Mouse (Mus musculus) lung, adult 18-20 months (tissue): ENCODE measurements around the gene Ccdc33.

Experiments
- DNase-seq, 2 experiments: peaks; one replicate each; pipeline ENCODE4 v3.0.0; 2022; ENCODE audit warnings: mixed read lengths in 2 of 2

Ccdc33 gene

DNA sequence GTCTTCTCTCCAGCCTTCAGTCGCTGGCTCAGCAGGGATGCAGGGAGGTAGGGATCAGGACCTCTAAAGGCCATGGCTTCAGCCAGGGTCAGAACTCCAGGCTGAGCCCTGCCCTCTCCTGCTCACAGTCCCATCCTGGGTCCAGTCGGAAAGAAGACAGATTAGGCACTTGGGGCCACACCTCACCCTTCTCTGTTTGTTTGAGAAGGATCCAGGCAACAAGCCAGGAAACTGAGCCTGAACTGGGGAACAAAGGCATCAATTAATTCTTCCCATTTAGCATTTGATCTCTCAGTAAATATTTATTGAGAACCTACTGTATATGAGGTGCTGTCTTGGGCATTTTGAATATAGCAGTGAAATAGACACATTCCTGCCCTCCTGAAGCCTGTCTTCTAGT is at the start of gene Ccdc33:
TSS of gene Ccdc33 (minus strand) at position 153 of the 400 bp plus-strand sequence.
- no peak for DNase-seq

GRCm38 (mm10) chr9:58165779-58166178 is 47.2 kb upstream of the Ccdc33 start:
- DNase-seq = no peak

DNA sequence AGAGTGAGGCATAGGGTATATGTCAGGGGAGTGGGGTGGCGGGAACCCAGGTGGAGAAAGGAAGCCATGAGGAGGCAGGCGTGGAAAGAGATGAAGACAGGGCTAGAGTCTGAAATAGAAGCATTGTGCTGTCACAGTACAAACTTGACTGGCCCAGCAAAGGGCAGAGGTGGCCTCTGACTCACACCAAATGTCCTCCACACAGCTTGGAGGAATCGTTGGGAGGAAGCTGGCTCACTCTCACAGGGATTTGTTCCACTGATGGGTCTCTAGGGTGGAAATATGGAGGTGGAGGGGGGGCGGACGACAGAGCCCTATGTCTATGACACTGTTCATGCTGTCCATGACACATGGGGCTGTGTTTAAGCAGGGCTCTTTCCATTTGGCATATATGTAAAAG is 44.5 kb upstream of the Ccdc33 start:
- no peak for DNase-seq

DNA sequence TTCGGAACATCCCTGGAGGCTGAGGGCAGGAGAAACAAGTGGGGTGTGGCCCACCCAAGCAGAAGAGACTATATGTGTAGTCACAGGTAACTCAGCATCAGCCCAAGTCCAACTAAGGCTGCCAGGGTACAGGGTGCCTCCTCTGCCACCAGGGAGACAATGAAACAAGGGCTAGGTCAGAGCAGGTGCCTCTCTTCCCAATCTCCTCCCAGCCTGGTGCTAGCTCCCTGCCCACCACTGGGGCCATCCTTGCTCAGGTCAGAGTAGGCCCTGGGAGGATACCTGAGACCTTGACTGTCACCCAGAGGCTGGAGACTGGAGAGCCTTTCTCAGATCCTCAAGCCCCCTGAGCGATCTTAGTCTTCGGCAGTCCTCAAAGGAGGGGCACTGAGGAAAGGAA is 43.5 kb upstream of the Ccdc33 start:
- no peak for DNase-seq

GRCm38 (mm10) chr9:58160315-58160714 is 41.7 kb upstream of the Ccdc33 start:
- DNase-seq = no peak

DNA sequence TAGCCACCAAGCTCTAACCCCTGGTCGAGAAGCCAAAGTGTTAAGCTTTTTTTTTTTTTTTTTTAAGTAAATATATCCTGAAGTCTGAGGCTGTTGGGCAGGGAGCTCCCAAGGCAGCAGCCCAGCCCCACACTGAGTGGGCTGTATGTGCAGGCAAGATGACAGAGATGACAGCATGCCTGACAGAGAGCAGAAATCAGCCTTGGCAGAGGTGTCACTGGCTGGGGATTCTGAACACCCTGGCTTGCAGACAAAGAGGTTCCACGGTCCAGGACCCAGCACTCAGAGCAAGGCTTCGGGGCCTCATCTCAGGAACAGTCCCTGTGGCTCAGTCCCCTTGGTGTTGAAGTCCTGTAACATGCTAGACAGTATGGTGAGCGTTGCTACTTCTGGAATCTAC is 41.2 kb upstream of the Ccdc33 start:
- DNase-seq = no peak

- no peak for DNase-seq
Measured at GRCm38 (mm10) chr9:58158541-58159311, 40.1 kb upstream of the Ccdc33 start.

DNA sequence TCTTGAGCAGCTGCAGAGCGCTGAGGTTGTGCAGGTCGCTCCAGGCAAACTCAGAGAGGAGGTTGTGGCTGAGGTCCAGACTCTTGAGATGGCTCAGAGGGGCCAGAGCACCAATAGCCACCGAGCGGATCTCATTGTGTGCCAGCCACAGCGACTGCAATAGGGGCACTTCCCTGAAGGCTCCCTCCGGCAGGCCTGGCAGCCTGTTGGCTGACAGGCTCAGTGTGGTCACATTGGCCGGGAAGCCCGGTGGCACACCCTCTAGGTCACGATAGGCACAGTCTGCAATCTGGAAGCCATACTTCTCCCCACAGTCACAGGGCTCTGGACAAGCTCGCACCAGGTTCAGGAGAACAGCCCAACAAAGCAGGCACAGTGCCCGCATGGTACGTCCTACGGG is 39.2 kb upstream of the Ccdc33 start:
- no peak for DNase-seq

- no peak for DNase-seq
Measured at GRCm38 (mm10) chr9:58156819-58157560, 38.4 kb upstream of the Ccdc33 start.

DNA sequence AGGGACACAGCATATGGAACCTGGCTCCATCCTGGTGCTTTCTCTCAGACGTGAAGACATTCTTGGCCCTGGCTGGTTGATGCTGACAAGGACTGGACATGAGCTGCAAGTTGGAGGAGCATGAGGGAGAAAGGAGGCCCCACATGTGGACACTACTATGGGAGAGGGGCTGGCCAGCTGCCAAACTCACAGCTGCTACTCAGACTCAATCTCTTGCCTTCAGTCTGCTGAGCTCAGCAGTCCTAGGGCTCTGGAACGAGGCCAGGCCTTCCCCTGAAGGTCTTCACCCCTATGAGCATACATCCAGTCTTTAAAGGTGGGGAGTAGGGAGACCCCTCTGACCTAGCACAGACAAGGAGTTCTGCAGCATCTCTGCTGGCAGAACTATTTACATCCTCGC is 36.7 kb upstream of the Ccdc33 start:
- DNase-seq = no peak

- DNase-seq = no peak
Measured at GRCm38 (mm10) chr9:58153095-58153494, 34.5 kb upstream of the Ccdc33 start.

DNA sequence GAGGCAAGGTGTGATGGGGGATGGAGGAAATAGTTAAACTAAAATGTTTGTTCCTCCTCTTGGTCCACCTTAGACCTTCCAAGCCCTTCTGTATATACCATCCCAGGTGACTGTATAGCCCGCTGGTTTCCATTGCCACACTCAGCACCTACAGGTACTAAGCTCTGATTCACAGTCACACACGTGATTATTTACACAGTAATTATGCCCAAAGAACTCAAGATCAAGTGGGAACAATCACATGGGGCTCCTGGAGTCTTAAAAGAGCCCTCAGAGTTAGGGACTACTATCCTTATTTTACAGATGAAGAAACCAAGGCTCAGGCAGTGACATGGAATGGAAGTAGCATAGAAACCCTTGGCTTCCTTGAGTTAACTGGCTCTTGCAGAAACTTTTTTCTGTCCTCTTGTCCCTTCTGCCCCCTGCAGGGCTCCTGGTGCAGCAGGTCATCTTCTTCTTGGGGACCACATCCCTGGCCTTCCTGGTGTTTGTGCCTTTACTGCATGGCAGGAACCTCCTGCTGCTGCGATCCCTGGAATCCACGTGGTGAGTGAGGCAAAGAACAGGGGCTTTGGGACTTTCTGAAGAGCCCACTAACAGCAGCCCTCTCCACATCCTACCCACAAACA is 32.2 kb upstream of the Ccdc33 start:
- no peak for DNase-seq

DNA sequence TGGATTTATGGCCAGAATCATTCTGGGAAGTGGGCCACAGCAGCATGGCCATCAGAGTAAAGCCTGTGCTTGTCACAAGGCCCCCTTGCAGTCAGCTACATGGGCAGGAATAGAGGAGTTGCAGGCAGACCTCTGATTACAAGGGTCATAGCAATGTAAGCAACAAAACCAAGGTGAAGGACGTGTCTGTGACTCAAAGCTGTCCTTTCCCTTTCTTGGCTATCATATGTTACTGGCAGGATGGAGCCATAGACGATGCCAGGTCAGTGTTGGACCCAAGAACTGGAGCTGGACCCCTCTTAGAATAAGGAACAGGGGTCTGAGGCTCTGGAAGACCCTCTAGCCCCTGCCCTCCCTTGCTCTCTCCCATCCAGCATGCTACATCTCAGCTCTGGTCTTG is 30.2 kb upstream of the Ccdc33 start:
- DNase-seq = no peak

DNA sequence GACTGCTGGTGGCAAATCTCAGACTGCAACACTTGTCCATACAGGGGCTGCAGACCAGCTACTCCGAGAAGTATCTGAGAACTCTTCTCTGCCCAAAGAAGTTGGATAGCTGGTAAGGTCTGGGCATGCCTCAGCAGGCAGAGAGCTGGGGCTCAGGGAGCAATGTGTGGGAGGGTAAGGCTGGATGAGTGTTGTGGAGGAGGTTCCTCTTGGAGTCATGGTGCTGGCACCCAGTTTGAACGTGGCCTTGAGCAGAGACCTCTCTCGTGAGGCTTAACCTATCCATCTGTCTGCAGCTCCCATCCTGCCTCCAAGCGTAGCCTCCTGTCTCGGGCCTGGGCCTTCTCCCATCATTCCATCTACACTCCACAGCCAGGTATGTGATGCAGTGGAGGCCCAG is 26.8 kb upstream of the Ccdc33 start:
- no peak for DNase-seq

DNA sequence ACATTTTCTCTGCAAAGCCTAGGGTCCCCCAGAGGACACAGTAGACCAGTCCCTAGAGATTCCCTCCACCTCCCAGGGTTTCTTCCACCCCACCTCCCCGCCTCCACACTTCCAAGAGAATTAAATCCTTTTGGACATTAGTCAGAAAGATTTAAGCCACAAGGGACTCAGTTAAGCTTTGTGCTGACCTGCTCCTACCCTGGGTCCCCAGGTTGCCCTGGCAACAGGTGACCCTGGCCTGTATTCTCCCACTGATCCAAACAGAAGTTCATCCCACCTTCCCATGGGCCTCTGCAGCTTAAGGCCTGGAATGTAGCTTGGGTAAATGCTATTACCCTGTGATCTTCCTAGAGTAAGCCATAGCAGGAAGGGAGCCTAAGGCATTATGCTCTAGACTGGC is 26.0 kb upstream of the Ccdc33 start:
- DNase-seq = no peak

DNA sequence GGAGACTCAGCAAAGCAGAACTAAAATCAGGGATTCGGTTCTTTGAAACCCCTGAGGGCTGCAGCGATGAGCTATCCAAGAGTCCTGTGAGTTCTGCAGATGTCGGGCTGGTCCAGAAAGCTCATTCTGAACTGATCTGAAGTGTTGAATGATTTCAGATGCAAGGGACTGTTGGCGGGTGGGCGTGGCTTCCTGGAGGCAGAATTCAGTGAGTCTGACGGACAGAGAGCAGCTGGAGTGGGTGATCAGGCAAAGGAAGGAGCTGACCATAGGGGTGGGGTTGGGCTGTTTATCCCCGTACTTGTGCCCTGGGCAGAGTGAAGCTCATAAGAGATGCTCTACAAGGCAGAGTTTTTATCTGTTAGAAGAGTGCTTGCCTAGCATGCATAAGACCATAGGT is 24.8 kb upstream of the Ccdc33 start:
- DNase-seq = peak in 1 of 2 experiments; percentile 42

- DNase-seq = peak; percentile 57 to 77
Measured at GRCm38 (mm10) chr9:58139947-58140346, 21.3 kb upstream of the Ccdc33 start.

GRCm38 (mm10) chr9:58135921-58136321 is 17.3 kb upstream of the Ccdc33 start:
- no peak for DNase-seq

GRCm38 (mm10) chr9:58134906-58135305 is 16.3 kb upstream of the Ccdc33 start:
- no peak for DNase-seq

DNA sequence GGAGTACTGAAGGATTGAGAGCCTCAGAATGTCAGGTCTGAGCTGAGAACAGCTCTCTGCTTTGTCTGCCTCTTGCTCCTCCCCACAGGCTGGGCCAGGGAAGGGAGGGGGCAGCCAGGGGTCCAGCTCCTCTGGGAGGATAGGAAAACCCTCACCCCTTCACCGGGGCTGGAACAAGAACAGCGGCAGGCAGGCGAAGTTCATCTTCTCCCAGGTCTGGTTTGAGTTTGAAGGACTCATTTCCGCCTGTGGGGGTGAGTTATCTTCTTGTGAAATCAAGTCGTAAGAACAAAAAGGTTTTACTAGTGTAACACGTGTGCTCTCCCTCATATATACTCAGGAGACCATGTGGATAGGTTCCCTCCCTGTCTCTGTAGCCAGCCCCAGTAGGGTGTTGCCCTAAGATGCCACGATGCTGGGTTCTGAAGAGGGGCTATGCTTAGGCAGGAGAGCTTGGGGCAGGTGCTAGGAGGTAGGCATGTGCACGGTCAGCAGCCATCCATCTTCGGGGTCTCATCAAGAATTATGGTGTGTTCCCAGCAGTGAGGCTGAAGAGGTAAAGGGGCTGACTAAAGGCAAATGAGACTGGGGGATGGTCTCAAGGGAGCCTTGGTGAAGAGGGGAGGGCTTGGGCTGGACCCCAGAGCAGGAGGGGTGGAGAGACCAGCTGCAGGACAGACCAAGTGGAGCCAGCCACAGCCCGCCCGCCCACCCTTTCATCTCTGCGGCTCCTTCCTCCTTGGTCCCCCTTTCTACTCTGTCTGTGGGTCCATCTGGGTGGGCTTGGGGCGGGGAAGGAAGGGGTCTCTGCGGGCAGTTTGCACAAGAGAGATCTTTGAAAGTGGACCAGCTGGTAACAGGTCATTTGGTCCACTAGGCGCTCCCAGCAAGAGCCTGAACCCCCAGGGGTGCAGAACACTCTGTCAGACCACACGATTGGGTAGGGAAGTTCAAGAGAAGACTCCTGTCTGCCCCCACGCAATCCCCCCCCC is 15.6 kb upstream of the Ccdc33 start:
- no peak for DNase-seq

DNA sequence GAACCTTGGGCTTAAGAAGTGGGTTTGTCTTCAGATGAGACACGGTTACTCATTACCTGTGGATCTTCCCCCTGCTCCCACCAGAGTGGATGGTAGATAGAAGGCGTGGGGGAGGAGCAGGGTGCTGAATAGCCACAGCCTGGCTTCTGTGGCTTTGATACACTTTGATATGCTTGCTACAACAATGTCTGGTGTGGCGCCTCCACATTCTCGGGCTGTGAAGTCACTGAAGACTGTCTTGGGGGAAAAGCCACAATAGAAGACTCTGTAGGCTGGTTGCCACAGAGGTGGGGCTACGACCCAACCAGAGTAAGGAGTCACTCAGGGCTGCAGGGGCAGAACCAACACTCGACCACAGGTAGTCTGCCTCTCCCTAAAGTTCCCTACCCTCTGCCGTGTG is 13.1 kb upstream of the Ccdc33 start:
- no peak for DNase-seq

- DNase-seq = no peak
Measured at GRCm38 (mm10) chr9:58130909-58131308, 12.3 kb upstream of the Ccdc33 start.

GRCm38 (mm10) chr9:58129508-58129907 is 10.9 kb upstream of the Ccdc33 start:
- DNase-seq = no peak
